Mouse (Mus musculus): ENCODE data around the gene Cldn22.
A peak's percentile ranks its signal among the peaks of the same experiment; 100 is the strongest.

Cldn22 gene

GRCm38 (mm10) chr8:47833944-47834343 lies 9.7 kb downstream of the Cldn22 start:
- DNase-seq: no peak

- no peak for DNase-seq
Measured at GRCm38 (mm10) chr8:47843063-47843462, 18.8 kb downstream of the Cldn22 start.

- DNase-seq: no peak
Measured at GRCm38 (mm10) chr8:47843651-47844050, 19.4 kb downstream of the Cldn22 start.

- no peak for DNase-seq
Measured at GRCm38 (mm10) chr8:47845956-47846355, 21.7 kb downstream of the Cldn22 start.

GRCm38 (mm10) chr8:47847161-47847560 lies 22.9 kb downstream of the Cldn22 start:
- no peak for DNase-seq

GRCm38 (mm10) chr8:47847931-47848330 lies 23.6 kb downstream of the Cldn22 start:
- no peak for DNase-seq

GRCm38 (mm10) chr8:47849842-47850241 lies 25.6 kb downstream of the Cldn22 start:
- no peak for DNase-seq

- DNase-seq: no peak
Measured at GRCm38 (mm10) chr8:47851824-47852502, 27.7 kb downstream of the Cldn22 start.

- DNase-seq: no peak
Measured at GRCm38 (mm10) chr8:47852737-47853136, 28.5 kb downstream of the Cldn22 start.

- no peak for DNase-seq
Measured at GRCm38 (mm10) chr8:47853356-47853755, 29.1 kb downstream of the Cldn22 start.

GRCm38 (mm10) chr8:47859259-47859658 lies 35.0 kb downstream of the Cldn22 start:
- no peak for DNase-seq

- no peak for DNase-seq
Measured at GRCm38 (mm10) chr8:47866568-47866967, 42.3 kb downstream of the Cldn22 start.

GRCm38 (mm10) chr8:47867067-47867466 lies 42.8 kb downstream of the Cldn22 start:
- DNase-seq: peak; percentile 79 to 82

GRCm38 (mm10) chr8:47872361-47873107 lies 48.3 kb downstream of the Cldn22 start:
- peak in 1 of 2 experiments; percentile 12 for DNase-seq

- DNase-seq: no peak
Measured at GRCm38 (mm10) chr8:47874497-47875178, 50.4 kb downstream of the Cldn22 start.
